Mouse (Mus musculus): ENCODE results near the gene Sgca. TPM values are rescaled to one million over a fixed set of nuclear protein-coding genes. Genes with fewer than 3 reads are reported as not detected.
A peak's percentile ranks its signal among the peaks of the same experiment; 100 is the strongest.

The Sgca gene
- polyA plus RNA-seq, 1 experiment from 2014 or later: 0.55 TPM

DNA sequence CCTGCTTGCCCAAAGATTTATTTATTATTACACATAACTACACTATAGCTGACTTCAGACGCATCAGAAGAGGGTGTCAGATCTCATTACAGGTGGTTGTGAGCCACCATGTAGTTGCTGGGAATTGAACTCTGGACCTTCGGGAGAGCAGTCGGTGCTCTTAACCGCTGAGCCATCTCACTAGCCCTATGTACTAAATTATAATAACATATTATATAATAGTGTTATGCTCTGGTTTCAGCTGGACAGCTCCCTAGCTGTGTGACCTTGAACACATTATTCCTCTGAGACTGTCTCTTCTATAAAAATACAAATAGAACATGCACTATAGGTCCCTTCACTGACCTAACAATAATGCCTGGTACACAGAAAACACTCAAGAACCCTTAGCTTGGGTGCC, 51.1 kb downstream of the Sgca start:
- TF ChIP-seq EP300 (IDR thresholded peaks at IDR 0.05) (no peak), CTCF (IDR thresholded peaks at IDR 0.05) (no peak)
- ATAC-seq (no peak), DNase-seq (ENCODE audit: low spot score) (no peak)
- Histone ChIP-seq H3K9me3 (ENCODE audit: low read length) (no peaks in the 10 kb centered on the region), H3K27ac (ENCODE audit: low read length) (no peak overlapping the region), H3K4me2 (replicated peaks; ENCODE audit: low read depth, low read length) (no peak overlapping the region), H3K4me1 (ENCODE audit: insufficient read depth, low read depth, low read length) (peaks cover 8% of the 10 kb centered on the region), H3K9ac (replicated peaks; ENCODE audit: low read depth) (no peak overlapping the region), H3K36me3 (ENCODE audit: insufficient read depth, low read length) (no peaks in the 10 kb centered on the region), H3K27me3 (replicated peaks; ENCODE audit: insufficient read depth, low read length) (no peaks in the 10 kb centered on the region), H3K4me3 (ENCODE audit: low read depth, low read length) (no peak overlapping the region)
- 86% methylated on average over 4 of the region's 4 CpGs for WGBS

- TF ChIP-seq CTCF (IDR thresholded peaks at IDR 0.05): peak; percentile 19; the same call in 1 of the 2 replicates
- TF ChIP-seq EP300 (IDR thresholded peaks at IDR 0.05): no peak
- DNase-seq (ENCODE audit: low spot score): peak; percentile 77
- 22% methylated on average over 6 of the region's 6 CpGs for whole genome bisulfite sequencing
Observed at GRCm38 (mm10) chr11:94920996-94921401, 55.1 kb downstream of the Sgca start.

GRCm38 (mm10) chr11:94917717-94918116, 58.4 kb downstream of the Sgca start:
- Histone ChIP-seq H3K27ac (ENCODE audit: low read length) (peak overlapping the region; percentile 44), H3K9ac (replicated peaks; ENCODE audit: low read depth) (no peak overlapping the region), H3K4me3 (ENCODE audit: low read depth, low read length) (no peak overlapping the region), H3K27me3 (replicated peaks; ENCODE audit: insufficient read depth, low read length) (no peaks in the 10 kb centered on the region), H3K4me1 (ENCODE audit: insufficient read depth, low read depth, low read length) (peaks cover 5% of the 10 kb centered on the region), H3K36me3 (ENCODE audit: insufficient read depth, low read length) (no peaks in the 10 kb centered on the region), H3K9me3 (ENCODE audit: low read length) (no peaks in the 10 kb centered on the region), H3K4me2 (replicated peaks; ENCODE audit: low read depth, low read length) (no peak overlapping the region)
- ATAC-seq (peak; percentile 28; the same call in 1 of the 2 replicates), DNase-seq (ENCODE audit: low spot score) (peak; percentile 84)
- peak; percentile 38; the same call in 1 of the 2 replicates for TF ChIP-seq CTCF (IDR thresholded peaks at IDR 0.05)
- no peak for TF ChIP-seq EP300 (IDR thresholded peaks at IDR 0.05)
- WGBS: 54% methylated on average over 6 of the region's 6 CpGs

More at GRCm38 (mm10) chr11:94920996-94921401, 55.1 kb downstream of the Sgca start:
- no peaks in the 10 kb centered on the region for H3K9me3 ChIP-seq (ENCODE audit: low read length)
- no peaks in the 10 kb centered on the region; the same call in 1 of the 2 replicates for H3K4me1 ChIP-seq (ENCODE audit: insufficient read depth, low read depth, low read length)
- no peak overlapping the region for H3K4me2 ChIP-seq (replicated peaks; ENCODE audit: low read depth, low read length)
- H3K36me3 ChIP-seq (ENCODE audit: insufficient read depth, low read length): no peaks in the 10 kb centered on the region
- no peaks in the 10 kb centered on the region for H3K27me3 ChIP-seq (replicated peaks; ENCODE audit: insufficient read depth, low read length)
- peak; percentile 31 for ATAC-seq
- no peak overlapping the region for H3K9ac ChIP-seq (replicated peaks; ENCODE audit: low read depth)
- no peak overlapping the region for H3K4me3 ChIP-seq (ENCODE audit: low read depth, low read length)
- no peak overlapping the region; the same call in 1 of the 2 replicates for H3K27ac ChIP-seq (ENCODE audit: low read length)

GRCm38 (mm10) chr11:94916477-94916876, 59.6 kb downstream of the Sgca start:
- no peaks in the 10 kb centered on the region for H3K27me3 ChIP-seq (replicated peaks; ENCODE audit: insufficient read depth, low read length)
- H3K9me3 ChIP-seq (ENCODE audit: low read length): no peaks in the 10 kb centered on the region
- H3K4me3 ChIP-seq (ENCODE audit: low read depth, low read length): no peak overlapping the region
- peaks cover 5% of the 10 kb centered on the region for H3K4me1 ChIP-seq (ENCODE audit: insufficient read depth, low read depth, low read length)
- peak overlapping the region; percentile 85 for H3K27ac ChIP-seq (ENCODE audit: low read length)
- no peak overlapping the region for H3K4me2 ChIP-seq (replicated peaks; ENCODE audit: low read depth, low read length)
- H3K36me3 ChIP-seq (ENCODE audit: insufficient read depth, low read length): no peaks in the 10 kb centered on the region
- WGBS: 8% methylated on average over 4 of the region's 4 CpGs
- DNase-seq (ENCODE audit: low spot score) (peak; percentile 93), ATAC-seq (peak; percentile 91)
- TF ChIP-seq EP300 (IDR thresholded peaks at IDR 0.05): peak; percentile 83
- TF ChIP-seq CTCF (IDR thresholded peaks at IDR 0.05): no peak
- no peak overlapping the region for H3K9ac ChIP-seq (replicated peaks; ENCODE audit: low read depth)

- Histone ChIP-seq H3K4me3 (ENCODE audit: low read depth, low read length) (no peak overlapping the region), H3K27me3 (replicated peaks; ENCODE audit: insufficient read depth, low read length) (no peaks in the 10 kb centered on the region), H3K9ac (replicated peaks; ENCODE audit: low read depth) (no peak overlapping the region), H3K4me1 (ENCODE audit: insufficient read depth, low read depth, low read length) (peaks cover 5% of the 10 kb centered on the region), H3K36me3 (ENCODE audit: insufficient read depth, low read length) (no peaks in the 10 kb centered on the region), H3K9me3 (ENCODE audit: low read length) (no peaks in the 10 kb centered on the region), H3K4me2 (replicated peaks; ENCODE audit: low read depth, low read length) (peak overlapping the region; percentile 8; the same call in 1 of the 2 replicates), H3K27ac (ENCODE audit: low read length) (peak overlapping the region; percentile 85)
- TF ChIP-seq EP300 (IDR thresholded peaks at IDR 0.05): no peak
- TF ChIP-seq CTCF (IDR thresholded peaks at IDR 0.05): no peak
- ATAC-seq (peak; percentile 65), DNase-seq (ENCODE audit: low spot score) (peak; percentile 83)
- WGBS: 19% methylated on average over 10 of the region's 16 CpGs
Observed at GRCm38 (mm10) chr11:94915675-94916403, 60.3 kb downstream of the Sgca start.

DNA sequence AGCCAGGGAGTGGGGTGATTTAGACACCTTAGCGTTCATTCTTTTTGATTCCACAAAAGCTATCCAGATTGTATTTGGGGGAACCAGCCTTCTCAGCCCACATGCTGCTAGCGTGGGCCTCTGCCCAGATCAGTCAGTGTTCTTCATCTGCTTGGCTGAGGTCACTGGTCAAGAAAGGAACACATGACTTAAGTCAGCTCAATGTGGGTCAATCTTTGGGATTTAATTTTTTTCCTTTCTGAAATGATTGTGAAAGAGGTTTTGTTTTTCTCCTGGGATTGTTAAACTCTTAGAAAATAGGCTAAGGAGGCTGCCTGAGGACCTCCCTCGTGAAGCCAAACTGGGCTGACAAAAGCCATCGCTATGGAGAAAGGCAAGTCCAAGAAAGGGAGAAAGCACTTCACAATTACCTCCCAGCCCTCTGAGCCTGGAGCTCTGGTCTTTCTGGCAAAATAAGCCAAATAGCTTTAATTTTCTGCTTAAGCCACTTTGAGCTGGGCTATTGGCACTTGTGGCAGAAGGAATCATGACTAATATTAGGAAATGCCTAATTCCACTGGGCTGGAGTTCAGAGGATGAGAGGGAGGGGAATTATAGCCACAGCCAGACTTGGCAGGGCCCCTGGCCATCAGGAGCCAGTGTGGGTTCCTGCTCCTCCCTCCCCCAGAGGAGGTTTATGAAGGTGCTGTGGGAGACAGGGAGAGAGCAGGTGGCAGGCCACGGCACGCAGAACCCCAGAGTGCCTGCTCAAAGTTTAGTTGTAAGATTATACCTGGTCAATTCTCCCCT, 62.6 kb downstream of the Sgca start:
- Histone ChIP-seq H3K36me3 (ENCODE audit: insufficient read depth, low read length) (no peaks in the 10 kb centered on the region), H3K9ac (replicated peaks; ENCODE audit: low read depth) (no peak overlapping the region), H3K9me3 (ENCODE audit: low read length) (no peaks in the 10 kb centered on the region), H3K27me3 (replicated peaks; ENCODE audit: insufficient read depth, low read length) (no peaks in the 10 kb centered on the region), H3K4me2 (replicated peaks; ENCODE audit: low read depth, low read length) (no peak overlapping the region), H3K27ac (ENCODE audit: low read length) (peak overlapping the region; percentile 68), H3K4me3 (ENCODE audit: low read depth, low read length) (no peak overlapping the region), H3K4me1 (ENCODE audit: insufficient read depth, low read depth, low read length) (peaks cover 5% of the 10 kb centered on the region)
- peak; percentile 77 for DNase-seq (ENCODE audit: low spot score)
- TF ChIP-seq EP300 (IDR thresholded peaks at IDR 0.05): no peak
- TF ChIP-seq CTCF (IDR thresholded peaks at IDR 0.05): no peak
- peak; percentile 21; the same call in 1 of the 2 replicates for ATAC-seq
- 46% methylated on average over 6 of the region's 6 CpGs for WGBS

Other genes with a start within 250 kb of the Sgca start
- gene Cdc34b, start 234.5 kb downstream of the Sgca start, polyA plus RNA-seq (2015; fragmentation: Nextera tagmentation; extraction: Ambion mirVana): 0.17 and 0.38 TPM in 2 replicates
- not detected in 2 replicates for gene Tmem92, start 193.6 kb downstream of the Sgca start, polyA plus RNA-seq (2015; fragmentation: Nextera tagmentation; extraction: Ambion mirVana)
- 464 and 478 TPM in 2 replicates for gene Col1a1, start 40.1 kb downstream of the Sgca start, polyA plus RNA-seq (2015; fragmentation: Nextera tagmentation; extraction: Ambion mirVana)
- not detected in 2 replicates for gene Hils1, start 8.7 kb downstream of the Sgca start, polyA plus RNA-seq (2015; fragmentation: Nextera tagmentation; extraction: Ambion mirVana)
- gene Ppp1r9b, start 14.7 kb upstream of the Sgca start, polyA plus RNA-seq (2015; fragmentation: Nextera tagmentation; extraction: Ambion mirVana): 9.8 and 11.5 TPM in 2 replicates
- 5.4 and 5.8 TPM in 2 replicates for gene Samd14, start 33.6 kb upstream of the Sgca start, polyA plus RNA-seq (2015; fragmentation: Nextera tagmentation; extraction: Ambion mirVana)
- gene Pdk2, start 65.0 kb upstream of the Sgca start, polyA plus RNA-seq (2015; fragmentation: Nextera tagmentation; extraction: Ambion mirVana): 39.3 and 51.1 TPM in 2 replicates
- gene Itga3, start 100.5 kb upstream of the Sgca start, polyA plus RNA-seq (2015; fragmentation: Nextera tagmentation; extraction: Ambion mirVana): 44.3 and 63.1 TPM in 2 replicates
- gene Dlx3, start 143.8 kb upstream of the Sgca start, polyA plus RNA-seq (2015; fragmentation: Nextera tagmentation; extraction: Ambion mirVana): 0.05 TPM in 1 of 2 replicates, not detected in the other
- 0.55 and 0.79 TPM in 2 replicates for gene Dlx4, start 169.9 kb upstream of the Sgca start, polyA plus RNA-seq (2015; fragmentation: Nextera tagmentation; extraction: Ambion mirVana)